Mouse (Mus musculus): ENCODE measurements around the gene Hdhd5.

DNA sequence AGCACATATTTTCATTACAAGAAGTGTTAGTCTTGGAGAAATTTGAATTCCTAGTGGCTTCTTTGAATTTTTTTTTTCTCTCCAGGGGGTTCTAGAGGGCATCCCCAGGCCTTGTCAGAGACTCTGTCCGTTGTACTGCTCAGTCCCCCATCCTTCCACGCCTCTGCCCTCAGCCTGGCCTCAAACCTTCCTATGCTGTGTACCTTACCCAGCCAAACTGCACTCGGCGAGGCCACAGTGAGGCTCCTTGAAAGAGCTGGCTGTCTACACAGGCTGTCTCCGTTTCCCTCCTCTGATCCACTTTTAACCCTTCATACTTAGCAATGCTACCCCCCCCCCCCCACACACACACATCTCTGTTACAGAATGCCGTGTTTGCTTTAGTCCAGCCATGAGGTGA is 68.9 kb downstream of the Hdhd5 start:
- no peak for TF ChIP-seq POLR2A (IDR thresholded peaks at IDR 0.05; ENCODE audit: control insufficient read depth, extremely low read depth, insufficient read depth, low read length, poor library complexity)
- TF ChIP-seq CTCF (IDR thresholded peaks at IDR 0.05; ENCODE audit: borderline replicate concordance, control insufficient read depth, extremely low read depth, insufficient read depth, low read length, poor library complexity), result no peak
